Comparison of ENCODE assay signal across 22 mouse cellular contexts in the genomic region with DNA sequence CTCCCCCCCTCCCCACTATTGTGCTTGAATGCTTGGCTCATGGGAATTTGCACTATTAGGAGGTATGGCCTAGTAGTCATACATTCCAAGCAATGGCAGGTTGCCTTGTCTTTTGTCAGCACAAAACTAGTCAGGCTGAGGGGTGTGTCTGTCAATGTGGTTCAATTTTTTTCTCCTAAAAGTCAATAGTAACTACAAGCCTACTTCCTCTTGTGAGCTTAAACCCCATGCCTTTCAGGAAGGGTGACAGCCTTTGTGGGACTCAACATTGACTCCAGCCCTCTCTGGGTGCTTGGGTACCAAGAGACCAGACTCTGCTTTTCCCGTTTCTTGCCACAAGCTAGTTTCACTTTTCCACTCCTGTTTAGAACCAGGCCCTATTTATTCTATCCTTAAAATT.
A peak's percentile ranks its signal among the peaks of the same experiment; 100 is the strongest.
DNase-seq lines count a peak whose midpoint lies in the region; ATAC-seq and TF ChIP-seq lines count a peak whose summit lies in the region.
"Had no signal": no experiment of that assay in that cellular context is flagged by ENCODE, and none has a peak within 500 bp of the region (broad histone marks: within the 10 kb centered on the region; RNA-seq: fewer than 3 reads in every experiment).

No protein-coding gene starts in this region.

- 98% methylated on average over 1 of the region's 1 CpGs for WGBS in heart, embryonic 10.5 days

- no peaks in the 10 kb centered on the region for H3K36me3 ChIP-seq in heart, embryonic 10.5 days
- H3K36me3 ChIP-seq: embryonic facial prominence, embryonic 12.5 days; forebrain, embryonic 15.5 days; hindbrain, embryonic 13.5 days; limb, embryonic 12.5 days; liver, embryonic 12.5 days; midbrain, embryonic 10.5 days had no signal

- peak; percentile 72 for ATAC-seq in megakaryocyte, adult 5-6 weeks (ENCODE audit: poor library complexity, severe bottlenecking)
- ATAC-seq: activated CD4-positive, CD25-positive, alpha-beta regulatory T cell, adult 4 months; forebrain, embryonic 15.5 days; inflammation-experienced regulatory T-cells, adult 6 months; liver, embryonic 12.5 days had no signal

- peak overlapping the region; percentile 67; the same call in 1 of the 2 replicates for H3K27ac ChIP-seq in heart, embryonic 10.5 days
- peak overlapping the region; percentile 36 for H3K27ac ChIP-seq in bone marrow macrophage, adult 2 months (ENCODE audit: insufficient read depth, low read depth, low read length)
- no peak overlapping the region for H3K27ac ChIP-seq in layer of hippocampus, adult 2 months
- H3K27ac ChIP-seq: embryonic facial prominence, embryonic 12.5 days; forebrain, embryonic 15.5 days; hindbrain, embryonic 13.5 days; limb, embryonic 12.5 days; liver, embryonic 12.5 days; midbrain, embryonic 10.5 days had no signal

- no peaks in the 10 kb centered on the region for H3K27me3 ChIP-seq in heart, embryonic 10.5 days (ENCODE audit: insufficient read depth, poor library complexity, severe bottlenecking)
- H3K27me3 ChIP-seq: embryonic facial prominence, embryonic 12.5 days; forebrain, embryonic 15.5 days; hindbrain, embryonic 13.5 days; limb, embryonic 12.5 days; liver, embryonic 12.5 days had no signal

- TF ChIP-seq POLR2A in bone marrow macrophage, adult 2 months (IDR thresholded peaks at IDR 0.05; ENCODE audit: borderline replicate concordance, low read depth, low read length), result no peak

- DNase-seq in heart, embryonic 10.5 days (ENCODE audit: low spot score), result no peak
- DNase-seq in heart, postnatal 14 days, result no peak
- DNase-seq in 416B (ENCODE audit: low read depth), result peak; percentile 66
- DNase-seq in layer of hippocampus, adult 2 months (ENCODE audit: low spot score in 2 of 2), result no peak
- no peak for DNase-seq in thymus, postnatal 4 days
- no peak for DNase-seq in kidney, adult 8-10 months
- DNase-seq: adrenal gland, postnatal 14 days; cerebellum, adult 9-10 months; kidney, adult 9 months; kidney, postnatal 36 days; lung, adult 2 months; right cerebral cortex, postnatal 25 days had no signal

- intact Hi-C loops in heart, postnatal 14 days (cut with DNase I), result no loop called here

- peaks cover 38% of the 10 kb centered on the region for H3K4me1 ChIP-seq in heart, embryonic 10.5 days
- peaks cover 31% of the 10 kb centered on the region for H3K4me1 ChIP-seq in bone marrow macrophage, adult 2 months (ENCODE audit: control insufficient read depth, insufficient read depth, low read length)
- H3K4me1 ChIP-seq: embryonic facial prominence, embryonic 12.5 days; forebrain, embryonic 15.5 days; hindbrain, embryonic 13.5 days; limb, embryonic 12.5 days; midbrain, embryonic 10.5 days had no signal

- no peak for TF ChIP-seq CTCF in bone marrow macrophage, adult 2 months (IDR thresholded peaks at IDR 0.05; ENCODE audit: low read depth, low read length)
- TF ChIP-seq CTCF in layer of hippocampus, adult 2 months (conservative IDR thresholded peaks at IDR 0.05), result no peak

- no peaks in the 10 kb centered on the region for H3K9me3 ChIP-seq in heart, embryonic 10.5 days
- H3K9me3 ChIP-seq: embryonic facial prominence, embryonic 12.5 days; forebrain, embryonic 15.5 days; hindbrain, embryonic 13.5 days; limb, embryonic 12.5 days; liver, embryonic 12.5 days; midbrain, embryonic 10.5 days had no signal

- no peak overlapping the region for H3K4me3 ChIP-seq in heart, embryonic 10.5 days
- no peak overlapping the region for H3K4me3 ChIP-seq in bone marrow macrophage, adult 2 months (ENCODE audit: insufficient read depth, low read length)
- H3K4me3 ChIP-seq in layer of hippocampus, adult 2 months, result no peak overlapping the region
- H3K4me3 ChIP-seq: embryonic facial prominence, embryonic 12.5 days; forebrain, embryonic 15.5 days; hindbrain, embryonic 13.5 days; limb, embryonic 12.5 days; liver, embryonic 12.5 days; midbrain, embryonic 10.5 days had no signal
